In genomic region chr15:103030142-103030541, GRCm38 (mm10) we compare ENCODE assay signal across 22 mouse cellular contexts. TPM values are rescaled to one million over a fixed set of nuclear protein-coding genes. Genes with fewer than 3 reads are reported as not detected.
DNase-seq lines count a peak whose midpoint lies in the region; ATAC-seq lines count a peak whose summit lies in the region.
"Had no signal": no experiment of that assay in that cellular context is flagged by ENCODE, and none has a peak within 500 bp of the region (broad histone marks: within the 10 kb centered on the region; RNA-seq: fewer than 3 reads in every experiment).

No protein-coding gene starts in this region.

- H3K4me1 ChIP-seq in brown adipose tissue, adult 24 weeks (ENCODE audit: control insufficient read depth, insufficient read depth, insufficient read length, low read length), result peaks cover 7% of the 10 kb centered on the region
- no peaks in the 10 kb centered on the region; the same call in 1 of the 2 replicates for H3K4me1 ChIP-seq in hindbrain, embryonic 14.5 days (replicated peaks; ENCODE audit: control insufficient read depth, insufficient read depth, low read length)
- peaks cover 87% of the 10 kb centered on the region for H3K4me1 ChIP-seq in neural tube, embryonic 12.5 days
- H3K4me1 ChIP-seq: embryonic facial prominence, embryonic 13.5 days; liver, embryonic 13.5 days had no signal

- no peaks in the 10 kb centered on the region for H3K36me3 ChIP-seq in hindbrain, embryonic 14.5 days (replicated peaks; ENCODE audit: control insufficient read depth, insufficient read depth)
- H3K36me3 ChIP-seq in neural tube, embryonic 12.5 days, result no peaks in the 10 kb centered on the region
- H3K36me3 ChIP-seq: embryonic facial prominence, embryonic 13.5 days; limb, embryonic 12.5 days; liver, embryonic 13.5 days had no signal

- H3K9me3 ChIP-seq in hindbrain, embryonic 14.5 days (ENCODE audit: control insufficient read depth, low read length), result no peaks in the 10 kb centered on the region
- H3K9me3 ChIP-seq in neural tube, embryonic 12.5 days, result no peaks in the 10 kb centered on the region
- H3K9me3 ChIP-seq: embryonic facial prominence, embryonic 13.5 days; G1E; limb, embryonic 12.5 days; liver, embryonic 13.5 days had no signal

- peak overlapping the region; percentile 56 for H3K9ac ChIP-seq in hindbrain, embryonic 14.5 days
- H3K9ac ChIP-seq in neural tube, embryonic 12.5 days, result peak overlapping the region; percentile 99
- H3K9ac ChIP-seq: embryonic facial prominence, embryonic 13.5 days; limb, embryonic 12.5 days; liver, embryonic 13.5 days had no signal

- H3K27ac ChIP-seq in brown adipose tissue, adult 24 weeks (replicated peaks; ENCODE audit: low read depth, low read length), result peak overlapping the region; percentile 30
- H3K27ac ChIP-seq in hindbrain, embryonic 14.5 days, result peak overlapping the region; percentile 81
- H3K27ac ChIP-seq in neural tube, embryonic 12.5 days, result peak overlapping the region; percentile 94
- H3K27ac ChIP-seq: embryonic facial prominence, embryonic 13.5 days; limb, embryonic 12.5 days; liver, embryonic 13.5 days had no signal

- DNase-seq in embryo, embryonic 10.5 days (ENCODE audit: low spot score), result peak; percentile 67
- DNase-seq in hindbrain, embryonic 14.5 days (ENCODE audit: low spot score), result no peak
- no peak for DNase-seq in left cerebral cortex, adult 11 months (ENCODE audit: low spot score)
- no peak for DNase-seq in spleen, postnatal 36 days (ENCODE audit: low spot score in 2 of 2)
- DNase-seq: cerebellum, postnatal 14 days; gastrocnemius, postnatal 14 days; heart, postnatal 10 days; kidney, adult 9 months; liver, embryonic 13.5 days; lung, postnatal 10 days; right cerebral cortex, postnatal 25 days; thymus, adult 18-20 months had no signal

- H3K4me3 ChIP-seq in brown adipose tissue, adult 24 weeks (ENCODE audit: insufficient read depth, low read depth, low read length), result peak overlapping the region; percentile 45
- H3K4me3 ChIP-seq in hindbrain, embryonic 14.5 days (replicated peaks; ENCODE audit: low read length), result peak overlapping the region; percentile 11; the same call in 1 of the 2 replicates
- H3K4me3 ChIP-seq in neural tube, embryonic 12.5 days, result peak overlapping the region; percentile 22
- H3K4me3 ChIP-seq: embryonic facial prominence, embryonic 13.5 days; limb, embryonic 12.5 days; liver, embryonic 13.5 days had no signal

- H3K27me3 ChIP-seq in hindbrain, embryonic 14.5 days (ENCODE audit: control insufficient read depth, insufficient read depth, low read length), result peaks cover 92% of the 10 kb centered on the region
- no peaks in the 10 kb centered on the region for H3K27me3 ChIP-seq in neural tube, embryonic 12.5 days (replicated peaks)

- no peak for ATAC-seq in hindbrain, embryonic 14.5 days (ENCODE audit: low FRiP score)
- no peak for ATAC-seq in neural tube, embryonic 12.5 days (ENCODE audit: low FRiP score, low read depth)
- ATAC-seq in granulocyte monocyte progenitor cell, adult 5-6 weeks (replicated peaks; ENCODE audit: poor library complexity, severe bottlenecking), result no peak
- no peak for ATAC-seq in cerebellum, adult (ENCODE audit: insufficient number of reproducible peaks, low FRiP score, low TSS enrichment)

- WGBS in hindbrain, embryonic 14.5 days, result 5% methylated on average over 8 of the region's 8 CpGs
- 4% methylated on average over 8 of the region's 8 CpGs for WGBS in neural tube, embryonic 12.5 days

- peak overlapping the region; percentile 51 for H3K4me2 ChIP-seq in hindbrain, embryonic 14.5 days (replicated peaks)
- H3K4me2 ChIP-seq in neural tube, embryonic 12.5 days (replicated peaks), result peak overlapping the region; percentile 86
- H3K4me2 ChIP-seq: embryonic facial prominence, embryonic 13.5 days; limb, embryonic 12.5 days; liver, embryonic 13.5 days had no signal

RNA-seq across cellular contexts. Expression of gene Hoxc4, which starts 11.4 kb away (rescaled TPM):
- polyA plus RNA-seq in brown adipose tissue, adult 24 weeks (2012; ENCODE audit: insufficient read depth, insufficient read length, missing spikeins), result 9.4 and 13.7 TPM in 2 replicates
- 74.9 and 90.0 TPM in 2 replicates for polyA plus RNA-seq in hindbrain, embryonic 14.5 days (2014; fragmentation: Nextera tagmentation; extraction: Ambion mirVana)
- polyA plus RNA-seq in neural tube, embryonic 12.5 days (2016; fragmentation: Nextera tagmentation; extraction: Ambion mirVana), result 69.5 and 77.4 TPM in 2 replicates
- not detected in 2 replicates for total RNA-seq in granulocyte monocyte progenitor cell, adult 5-6 weeks (2014; fragmentation: Nextera tagmentation)
- not detected in 2 replicates for total RNA-seq in granulocyte monocyte progenitor cell, adult 5-6 weeks (2017)
- total RNA-seq: layer of hippocampus, adult 18-20 months; left cerebral cortex, adult 18-20 months; megakaryocyte, adult 5-6 weeks had no signal

RNA-seq across cellular contexts. Expression of gene Hoxc6, which starts 32.1 kb away (rescaled TPM):
- polyA plus RNA-seq in brown adipose tissue, adult 24 weeks (2012; ENCODE audit: insufficient read depth, insufficient read length, missing spikeins), result 17.1 and 21.7 TPM in 2 replicates
- polyA plus RNA-seq in hindbrain, embryonic 14.5 days (2014; fragmentation: Nextera tagmentation; extraction: Ambion mirVana), result 20.9 and 24.8 TPM in 2 replicates
- 68.8 and 77.1 TPM in 2 replicates for polyA plus RNA-seq in neural tube, embryonic 12.5 days (2016; fragmentation: Nextera tagmentation; extraction: Ambion mirVana)
- not detected in 2 replicates for total RNA-seq in granulocyte monocyte progenitor cell, adult 5-6 weeks (2014; fragmentation: Nextera tagmentation)
- total RNA-seq in granulocyte monocyte progenitor cell, adult 5-6 weeks (2017), result not detected in 2 replicates
- total RNA-seq: layer of hippocampus, adult 18-20 months; left cerebral cortex, adult 18-20 months; megakaryocyte, adult 5-6 weeks had no signal
- polyA plus RNA-seq: embryonic facial prominence, embryonic 13.5 days had no signal

RNA-seq across cellular contexts. Expression of gene Hoxc8, which starts 39.7 kb away (rescaled TPM):
- polyA plus RNA-seq in brown adipose tissue, adult 24 weeks (2012; ENCODE audit: insufficient read depth, insufficient read length, missing spikeins), result 8.9 and 9.8 TPM in 2 replicates
- 9.2 and 22.9 TPM in 2 replicates for polyA plus RNA-seq in hindbrain, embryonic 14.5 days (2014; fragmentation: Nextera tagmentation; extraction: Ambion mirVana)
- 44.5 and 65.6 TPM in 2 replicates for polyA plus RNA-seq in neural tube, embryonic 12.5 days (2016; fragmentation: Nextera tagmentation; extraction: Ambion mirVana)
- total RNA-seq in granulocyte monocyte progenitor cell, adult 5-6 weeks (2014; fragmentation: Nextera tagmentation), result not detected in 2 replicates
- total RNA-seq in granulocyte monocyte progenitor cell, adult 5-6 weeks (2017), result not detected in 2 replicates
- total RNA-seq: heart, postnatal 10 days; layer of hippocampus, adult 18-20 months; left cerebral cortex, adult 18-20 months; megakaryocyte, adult 5-6 weeks had no signal
- polyA plus RNA-seq: embryonic facial prominence, embryonic 13.5 days had no signal

RNA-seq across cellular contexts. Expression of gene Hoxc9, which starts 53.9 kb away (rescaled TPM):
- polyA plus RNA-seq in brown adipose tissue, adult 24 weeks (2012; ENCODE audit: insufficient read depth, insufficient read length, missing spikeins), result not detected in 2 replicates
- polyA plus RNA-seq in hindbrain, embryonic 14.5 days (2014; fragmentation: Nextera tagmentation; extraction: Ambion mirVana), result 0.25 and 0.75 TPM in 2 replicates
- polyA plus RNA-seq in neural tube, embryonic 12.5 days (2016; fragmentation: Nextera tagmentation; extraction: Ambion mirVana), result 45.2 and 47.4 TPM in 2 replicates
- not detected in 2 replicates for total RNA-seq in granulocyte monocyte progenitor cell, adult 5-6 weeks (2014; fragmentation: Nextera tagmentation)
- total RNA-seq in granulocyte monocyte progenitor cell, adult 5-6 weeks (2017), result not detected in 2 replicates
- total RNA-seq: heart, postnatal 10 days; layer of hippocampus, adult 18-20 months; left cerebral cortex, adult 18-20 months; megakaryocyte, adult 5-6 weeks had no signal
- polyA plus RNA-seq: embryonic facial prominence, embryonic 13.5 days; liver, embryonic 13.5 days had no signal

Comparison
In these comparisons a context has a peak if more than half of its experiments do, and no peak if none do; other contexts are left out.
1. H3K27ac ChIP-seq: peak in every context shown above with its lines; median percentile 94 in neural tube, embryonic 12.5 days; 81 in hindbrain, embryonic 14.5 days; 30 in brown adipose tissue, adult 24 weeks.